Mouse (Mus musculus): ENCODE measurements around the gene Cdkn1b. TPM values are rescaled to one million over a fixed set of nuclear protein-coding genes. Genes with fewer than 3 reads are reported as not detected.

Gene Cdkn1b
- polyA plus RNA-seq, 1 experiment from 2014 or later: 16.7 TPM

GRCm38 (mm10) chr6:134926803-134927594, 6.8 kb downstream of the Cdkn1b start:
- H3K4me3 ChIP-seq: peak overlapping the region; percentile 68
- peak; percentile 77 for DNase-seq (ENCODE audit: low spot score)
- peaks cover 23% of the 10 kb centered on the region for H3K36me3 ChIP-seq (replicated peaks)
- no peaks in the 10 kb centered on the region for H3K9me3 ChIP-seq
- under 1% methylated on average over 63 of the region's 63 CpGs for WGBS
- no peaks in the 10 kb centered on the region for H3K27me3 ChIP-seq (replicated peaks; ENCODE audit: low read depth, poor library complexity, severe bottlenecking)
- peaks cover 68% of the 10 kb centered on the region for H3K4me1 ChIP-seq
- peak overlapping the region; percentile 98 for H3K27ac ChIP-seq (replicated peaks)

- H3K9me3 ChIP-seq: no peaks in the 10 kb centered on the region
- peaks cover 17% of the 10 kb centered on the region for H3K36me3 ChIP-seq (replicated peaks)
- peak overlapping the region; percentile 98 for H3K27ac ChIP-seq (replicated peaks)
- no peak for DNase-seq (ENCODE audit: low spot score)
- no peaks in the 10 kb centered on the region for H3K27me3 ChIP-seq (replicated peaks; ENCODE audit: low read depth, poor library complexity, severe bottlenecking)
- WGBS: under 1% methylated on average over 13 of the region's 13 CpGs
- H3K4me3 ChIP-seq: peak overlapping the region; percentile 68
- H3K4me1 ChIP-seq: peaks cover 61% of the 10 kb centered on the region
Measured at GRCm38 (mm10) chr6:134927595-134928095, 7.4 kb downstream of the Cdkn1b start.

DNA sequence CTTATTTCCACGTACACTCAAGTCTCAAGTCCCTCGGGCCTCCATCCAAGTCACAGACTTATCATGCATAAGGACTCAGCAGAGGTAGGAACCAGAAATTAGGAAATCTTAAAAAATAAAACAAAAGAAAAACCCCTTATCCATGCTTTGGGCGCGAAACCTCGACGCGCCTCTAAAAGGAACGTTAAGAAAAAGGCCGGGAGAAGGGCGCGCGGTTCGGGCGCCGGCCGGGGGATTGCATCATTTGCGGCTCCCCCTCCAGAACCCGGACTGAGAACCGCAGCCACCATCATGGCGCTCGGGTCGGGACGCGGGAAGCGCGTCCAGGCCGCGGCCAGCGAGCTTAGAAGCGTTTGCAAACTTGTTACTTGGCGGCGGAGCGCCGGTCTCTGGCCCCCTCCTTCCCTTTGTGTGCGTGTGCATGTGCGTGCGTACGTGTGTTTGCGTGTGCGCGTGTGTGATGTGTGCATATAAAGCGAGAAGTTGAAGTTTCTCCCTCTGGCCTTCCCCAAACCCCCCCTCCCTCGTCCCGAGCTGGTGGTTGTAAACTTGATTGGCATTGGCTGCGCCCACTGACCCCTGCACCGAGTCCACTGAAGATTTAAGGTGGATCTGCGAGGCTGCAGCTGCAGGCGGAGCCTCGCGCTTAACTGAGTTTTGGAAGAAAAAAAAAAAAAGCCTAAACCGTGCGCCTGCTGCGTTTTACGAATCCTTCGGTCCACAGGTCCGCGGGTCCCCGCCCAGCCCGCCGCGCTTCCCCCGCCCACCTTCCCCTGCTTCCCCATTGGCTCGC, 8.1 kb downstream of the Cdkn1b start:
- H3K9me3 ChIP-seq: no peaks in the 10 kb centered on the region
- peak; percentile 95 for DNase-seq (ENCODE audit: low spot score)
- H3K36me3 ChIP-seq (replicated peaks): peaks cover 11% of the 10 kb centered on the region; the same call in 1 of the 2 replicates
- H3K27ac ChIP-seq (replicated peaks): peak overlapping the region; percentile 98
- no peaks in the 10 kb centered on the region for H3K27me3 ChIP-seq (replicated peaks; ENCODE audit: low read depth, poor library complexity, severe bottlenecking)
- WGBS: under 1% methylated on average over 63 of the region's 63 CpGs
- H3K4me3 ChIP-seq: peak overlapping the region; percentile 68
- peaks cover 55% of the 10 kb centered on the region for H3K4me1 ChIP-seq

GRCm38 (mm10) chr6:134928889-134929310, 8.7 kb downstream of the Cdkn1b start:
- Histone ChIP-seq H3K9me3 (no peaks in the 10 kb centered on the region), H3K4me1 (peaks cover 51% of the 10 kb centered on the region)

DNA sequence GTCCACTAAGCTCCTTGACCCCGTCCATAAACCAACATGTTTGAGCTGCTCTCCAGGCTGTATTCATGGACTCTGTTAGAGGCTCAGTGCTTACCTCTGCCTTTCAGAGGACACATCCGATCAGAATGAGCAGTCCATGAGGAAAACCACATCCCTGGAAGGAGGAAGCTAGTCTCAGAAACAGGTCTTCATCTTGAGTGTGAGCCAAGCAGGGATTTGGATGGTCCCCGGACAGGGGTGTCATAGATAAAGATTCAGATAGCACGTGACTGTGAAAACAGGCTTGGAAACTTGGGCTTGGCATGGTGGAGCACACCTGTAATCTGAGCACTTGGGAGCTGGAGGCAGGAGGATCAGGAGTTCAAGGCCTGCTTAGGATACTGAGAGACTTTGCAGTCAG, 9.7 kb downstream of the Cdkn1b start:
- H3K4me3 ChIP-seq: peak overlapping the region; percentile 68
- H3K27me3 ChIP-seq (replicated peaks; ENCODE audit: low read depth, poor library complexity, severe bottlenecking): no peaks in the 10 kb centered on the region
- H3K9me3 ChIP-seq: no peaks in the 10 kb centered on the region
- DNase-seq (ENCODE audit: low spot score): peak; percentile 17
- peaks cover 48% of the 10 kb centered on the region for H3K4me1 ChIP-seq
- whole genome bisulfite sequencing: 61% methylated on average over 4 of the region's 4 CpGs
- peak overlapping the region; percentile 98 for H3K27ac ChIP-seq (replicated peaks)
- no peaks in the 10 kb centered on the region; the same call in 1 of the 2 replicates for H3K36me3 ChIP-seq (replicated peaks)

More at GRCm38 (mm10) chr6:134928889-134929310, 8.7 kb downstream of the Cdkn1b start:
- H3K27ac ChIP-seq (replicated peaks): peak overlapping the region; percentile 98
- H3K36me3 ChIP-seq (replicated peaks): peaks cover 7% of the 10 kb centered on the region; the same call in 1 of the 2 replicates
- H3K4me3 ChIP-seq: peak overlapping the region; percentile 68
- no peaks in the 10 kb centered on the region for H3K27me3 ChIP-seq (replicated peaks; ENCODE audit: low read depth, poor library complexity, severe bottlenecking)
- no peak for DNase-seq (ENCODE audit: low spot score)
- WGBS: 1% methylated on average over 15 of the region's 15 CpGs

GRCm38 (mm10) chr6:134930383-134930782, 10.2 kb downstream of the Cdkn1b start:
- Histone ChIP-seq H3K27ac (replicated peaks) (peak overlapping the region; percentile 98; the same call in 1 of the 2 replicates), H3K36me3 (replicated peaks) (no peaks in the 10 kb centered on the region; the same call in 1 of the 2 replicates), H3K9me3 (no peaks in the 10 kb centered on the region), H3K4me3 (peak overlapping the region; percentile 68), H3K27me3 (replicated peaks; ENCODE audit: low read depth, poor library complexity, severe bottlenecking) (no peaks in the 10 kb centered on the region), H3K4me1 (peaks cover 46% of the 10 kb centered on the region)
- DNase-seq (ENCODE audit: low spot score): no peak
- 87% methylated on average over 7 of the region's 7 CpGs for WGBS

- Histone ChIP-seq H3K27me3 (replicated peaks; ENCODE audit: low read depth, poor library complexity, severe bottlenecking) (no peaks in the 10 kb centered on the region), H3K27ac (replicated peaks) (no peak overlapping the region), H3K36me3 (replicated peaks) (no peaks in the 10 kb centered on the region; the same call in 1 of the 2 replicates), H3K9me3 (no peaks in the 10 kb centered on the region), H3K4me1 (peaks cover 43% of the 10 kb centered on the region), H3K4me3 (peak overlapping the region; percentile 68; the same call in 1 of the 2 replicates)
- 90% methylated on average over 3 of the region's 3 CpGs for WGBS
- no peak for DNase-seq (ENCODE audit: low spot score)
Measured at GRCm38 (mm10) chr6:134931146-134931545, 10.9 kb downstream of the Cdkn1b start.

- no peak for DNase-seq (ENCODE audit: low spot score)
- Histone ChIP-seq H3K36me3 (replicated peaks) (no peaks in the 10 kb centered on the region; the same call in 1 of the 2 replicates), H3K4me1 (peaks cover 28% of the 10 kb centered on the region), H3K4me3 (no peak overlapping the region), H3K27me3 (replicated peaks; ENCODE audit: low read depth, poor library complexity, severe bottlenecking) (no peaks in the 10 kb centered on the region), H3K27ac (replicated peaks) (no peak overlapping the region), H3K9me3 (no peaks in the 10 kb centered on the region)
- WGBS: 77% methylated on average over 12 of the region's 12 CpGs
Measured at GRCm38 (mm10) chr6:134932486-134933206, 12.4 kb downstream of the Cdkn1b start.

GRCm38 (mm10) chr6:134933207-134933558, 13.0 kb downstream of the Cdkn1b start:
- WGBS: 74% methylated on average over 2 of the region's 2 CpGs

GRCm38 (mm10) chr6:134934305-134934704, 14.1 kb downstream of the Cdkn1b start:
- Histone ChIP-seq H3K27ac (replicated peaks) (no peak overlapping the region), H3K9me3 (no peaks in the 10 kb centered on the region), H3K4me3 (no peak overlapping the region), H3K27me3 (replicated peaks; ENCODE audit: low read depth, poor library complexity, severe bottlenecking) (no peaks in the 10 kb centered on the region), H3K36me3 (replicated peaks) (no peaks in the 10 kb centered on the region; the same call in 1 of the 2 replicates), H3K4me1 (peaks cover 20% of the 10 kb centered on the region)
- DNase-seq (ENCODE audit: low spot score): no peak
- 90% methylated on average over 5 of the region's 5 CpGs for WGBS

More at GRCm38 (mm10) chr6:134933207-134933558, 13.0 kb downstream of the Cdkn1b start:
- no peak overlapping the region for H3K4me3 ChIP-seq
- peaks cover 22% of the 10 kb centered on the region for H3K4me1 ChIP-seq
- no peaks in the 10 kb centered on the region for H3K27me3 ChIP-seq (replicated peaks; ENCODE audit: low read depth, poor library complexity, severe bottlenecking)
- no peak overlapping the region for H3K27ac ChIP-seq (replicated peaks)
- H3K36me3 ChIP-seq (replicated peaks): no peaks in the 10 kb centered on the region; the same call in 1 of the 2 replicates
- H3K9me3 ChIP-seq: no peaks in the 10 kb centered on the region
- DNase-seq (ENCODE audit: low spot score): no peak

GRCm38 (mm10) chr6:134939781-134940180, 19.6 kb downstream of the Cdkn1b start:
- Histone ChIP-seq H3K4me1 (no peaks in the 10 kb centered on the region; the same call in 1 of the 2 replicates), H3K9me3 (no peaks in the 10 kb centered on the region), H3K4me3 (no peak overlapping the region), H3K27ac (replicated peaks) (no peak overlapping the region), H3K36me3 (replicated peaks) (peaks cover 20% of the 10 kb centered on the region), H3K27me3 (replicated peaks; ENCODE audit: low read depth, poor library complexity, severe bottlenecking) (no peaks in the 10 kb centered on the region)
- no peak for DNase-seq (ENCODE audit: low spot score)
- 90% methylated on average over 4 of the region's 4 CpGs for WGBS

Data from embryonic facial prominence, embryonic 10.5 days (tissue).